Mouse (Mus musculus) E14TG2a.4 (cell line): ENCODE measurements at regions not wholly inside any gene's neighbourhood (a gene's known extent, or its start where the extent isn't known, plus 50 kb on each side); places are given as distances from the start of the nearest gene placed in this dataset.

Experiments
- CTCF ChIP-seq: conservative IDR thresholded peaks from 2 replicates; pipeline ENCODE4 v1.5.1; 2014; ENCODE audit warnings: low read length
- POU5F1 ChIP-seq: IDR thresholded peaks from 2 replicates; pipeline ENCODE4 v1.6.1; 2014; ENCODE audit warnings: low read length, borderline replicate concordance

GRCm38 (mm10) chr2:135560856-135561255 lies 98.0 kb upstream of the Plcb4 start:
- TF ChIP-seq CTCF: no peak
- TF ChIP-seq POU5F1: no peak
